Mouse (Mus musculus): ENCODE results near the gene Upf1. TPM values are rescaled to one million over a fixed set of nuclear protein-coding genes. Genes with fewer than 3 reads are reported as not detected.

Upf1 gene
- 32.8 and 38.0 TPM in 2 replicates for polyA plus RNA-seq (2016; fragmentation: Nextera tagmentation; extraction: Ambion mirVana)

- H3K36me3 ChIP-seq, result peaks cover 11% of the 10 kb centered on the region; the same call in 1 of the 2 replicates
- no peaks in the 10 kb centered on the region for H3K9me3 ChIP-seq
- H3K9ac ChIP-seq (replicated peaks), result peak within 1 kb of the TSS; percentile 96
- peak; percentile 91 for ATAC-seq (ENCODE audit: low FRiP score, low read depth)
- peak within 1 kb of the TSS; percentile 97 for H3K4me3 ChIP-seq
- H3K4me2 ChIP-seq (replicated peaks), result peak within 1 kb of the TSS; percentile 99
- 0 out of 2 replicates have a peak, but pooled peaks cover under 1% of the 10 kb centered on the region for H3K27me3 ChIP-seq
- WGBS, result under 1% methylated on average over 61 of the region's 69 CpGs
- H3K4me1 ChIP-seq, result peaks cover 45% of the 10 kb centered on the region
- H3K27ac ChIP-seq (replicated peaks), result peak within 1 kb of the TSS; percentile 84
These were observed at the start of gene Upf1 for GRCm38 (mm10) chr8:70353194-70353817. Gene Upf1 (minus strand): TSS chr8:70353278.

- no peak for ATAC-seq (ENCODE audit: low FRiP score, low read depth)
- Histone ChIP-seq H3K9ac (replicated peaks) (no peak overlapping the region), H3K27ac (replicated peaks) (no peak overlapping the region), H3K4me2 (replicated peaks) (no peak overlapping the region), H3K9me3 (no peaks in the 10 kb centered on the region), H3K27me3 (no peaks in the 10 kb centered on the region), H3K36me3 (peaks cover 9% of the 10 kb centered on the region; the same call in 1 of the 2 replicates), H3K4me1 (no peaks in the 10 kb centered on the region), H3K4me3 (no peak overlapping the region)
- WGBS, result 92% methylated on average over 16 of the region's 16 CpGs
These were observed 44.8 kb upstream of the Upf1 start for GRCm38 (mm10) chr8:70397611-70398563.

- peaks cover 19% of the 10 kb centered on the region for H3K36me3 ChIP-seq
- H3K27ac ChIP-seq (replicated peaks), result no peak overlapping the region
- ATAC-seq (ENCODE audit: low FRiP score, low read depth), result no peak
- WGBS, result 85% methylated on average over 5 of the region's 5 CpGs
- H3K9me3 ChIP-seq, result no peaks in the 10 kb centered on the region
- H3K4me3 ChIP-seq, result no peak overlapping the region
- H3K4me1 ChIP-seq, result no peaks in the 10 kb centered on the region
- no peak overlapping the region for H3K4me2 ChIP-seq (replicated peaks)
- no peak overlapping the region for H3K9ac ChIP-seq (replicated peaks)
- no peaks in the 10 kb centered on the region for H3K27me3 ChIP-seq
These were observed 43.1 kb upstream of the Upf1 start for GRCm38 (mm10) chr8:70396184-70396583.

- Histone ChIP-seq H3K9me3 (no peaks in the 10 kb centered on the region), H3K4me2 (replicated peaks) (no peak overlapping the region), H3K9ac (replicated peaks) (no peak overlapping the region), H3K27ac (replicated peaks) (0 out of 2 replicates have a peak overlapping the region, but pooled peaks have one; percentile 8), H3K4me3 (no peak overlapping the region), H3K27me3 (no peaks in the 10 kb centered on the region), H3K4me1 (no peaks in the 10 kb centered on the region), H3K36me3 (peaks cover 23% of the 10 kb centered on the region)
- ATAC-seq (ENCODE audit: low FRiP score, low read depth), result no peak
- WGBS, result 84% methylated on average over 5 of the region's 5 CpGs
These were observed 42.6 kb upstream of the Upf1 start for GRCm38 (mm10) chr8:70395649-70396048.

GRCm38 (mm10) chr8:70394269-70394998 is 41.4 kb upstream of the Upf1 start:
- Histone ChIP-seq H3K4me3 (no peak overlapping the region), H3K4me2 (replicated peaks) (no peak overlapping the region), H3K9ac (replicated peaks) (no peak overlapping the region), H3K4me1 (no peaks in the 10 kb centered on the region), H3K9me3 (no peaks in the 10 kb centered on the region), H3K36me3 (peaks cover 20% of the 10 kb centered on the region; the same call in 1 of the 2 replicates), H3K27me3 (no peaks in the 10 kb centered on the region), H3K27ac (replicated peaks) (no peak overlapping the region)
- no peak for ATAC-seq (ENCODE audit: low FRiP score, low read depth)
- 82% methylated on average over 8 of the region's 8 CpGs for whole genome bisulfite sequencing

GRCm38 (mm10) chr8:70393087-70393486 is 40.0 kb upstream of the Upf1 start:
- no peak overlapping the region for H3K4me3 ChIP-seq
- H3K27ac ChIP-seq (replicated peaks), result no peak overlapping the region
- ATAC-seq (ENCODE audit: low FRiP score, low read depth), result no peak
- H3K36me3 ChIP-seq, result peaks cover 24% of the 10 kb centered on the region; the same call in 1 of the 2 replicates
- WGBS, result 83% methylated on average over 5 of the region's 5 CpGs
- H3K27me3 ChIP-seq, result no peaks in the 10 kb centered on the region
- no peaks in the 10 kb centered on the region for H3K9me3 ChIP-seq
- no peak overlapping the region for H3K4me2 ChIP-seq (replicated peaks)
- no peak overlapping the region for H3K9ac ChIP-seq (replicated peaks)
- no peaks in the 10 kb centered on the region for H3K4me1 ChIP-seq

- 87% methylated on average over 2 of the region's 2 CpGs for WGBS
- no peak overlapping the region for H3K4me2 ChIP-seq (replicated peaks)
- H3K9me3 ChIP-seq, result no peaks in the 10 kb centered on the region
- no peak overlapping the region for H3K9ac ChIP-seq (replicated peaks)
- no peak overlapping the region for H3K27ac ChIP-seq (replicated peaks)
- H3K4me3 ChIP-seq, result no peak overlapping the region
- H3K27me3 ChIP-seq, result no peaks in the 10 kb centered on the region
- peaks cover 57% of the 10 kb centered on the region for H3K36me3 ChIP-seq
- H3K4me1 ChIP-seq, result no peaks in the 10 kb centered on the region
- no peak for ATAC-seq (ENCODE audit: low FRiP score, low read depth)
These were observed 36.6 kb upstream of the Upf1 start for GRCm38 (mm10) chr8:70389678-70390077.

- H3K9ac ChIP-seq (replicated peaks), result no peak overlapping the region
- ATAC-seq (ENCODE audit: low FRiP score, low read depth), result peak; percentile 59; the same call in 1 of the 2 replicates
- no peak overlapping the region for H3K4me3 ChIP-seq
- peaks cover 34% of the 10 kb centered on the region for H3K27me3 ChIP-seq
- H3K4me1 ChIP-seq, result no peaks in the 10 kb centered on the region
- H3K27ac ChIP-seq (replicated peaks), result no peak overlapping the region
- H3K36me3 ChIP-seq, result peaks cover 39% of the 10 kb centered on the region
- WGBS, result 58% methylated on average over 3 of the region's 3 CpGs
- no peaks in the 10 kb centered on the region for H3K9me3 ChIP-seq
- H3K4me2 ChIP-seq (replicated peaks), result no peak overlapping the region
These were observed 30.2 kb upstream of the Upf1 start for GRCm38 (mm10) chr8:70383287-70383686.

- no peaks in the 10 kb centered on the region for H3K9me3 ChIP-seq
- H3K27ac ChIP-seq (replicated peaks), result no peak overlapping the region
- no peak overlapping the region for H3K4me2 ChIP-seq (replicated peaks)
- no peak overlapping the region for H3K4me3 ChIP-seq
- no peak overlapping the region for H3K9ac ChIP-seq (replicated peaks)
- peaks cover 67% of the 10 kb centered on the region for H3K27me3 ChIP-seq
- peaks cover 8% of the 10 kb centered on the region for H3K36me3 ChIP-seq
- no peak for ATAC-seq (ENCODE audit: low FRiP score, low read depth)
- no peaks in the 10 kb centered on the region for H3K4me1 ChIP-seq
- 90% methylated on average over 12 of the region's 12 CpGs for WGBS
These were observed 27.0 kb upstream of the Upf1 start for GRCm38 (mm10) chr8:70380069-70380468.

- peaks cover 97% of the 10 kb centered on the region for H3K27me3 ChIP-seq
- H3K9me3 ChIP-seq, result no peaks in the 10 kb centered on the region
- H3K9ac ChIP-seq (replicated peaks), result no peak overlapping the region
- ATAC-seq (ENCODE audit: low FRiP score, low read depth), result no peak
- 12% methylated on average over 15 of the region's 15 CpGs for WGBS
- no peak overlapping the region for H3K27ac ChIP-seq (replicated peaks)
- no peak overlapping the region for H3K4me2 ChIP-seq (replicated peaks)
- peaks cover 17% of the 10 kb centered on the region for H3K4me1 ChIP-seq
- no peaks in the 10 kb centered on the region for H3K36me3 ChIP-seq
- no peak overlapping the region for H3K4me3 ChIP-seq
These were observed 24.0 kb upstream of the Upf1 start for GRCm38 (mm10) chr8:70377049-70377448.

GRCm38 (mm10) chr8:70376275-70376741 is 23.2 kb upstream of the Upf1 start:
- H3K4me2 ChIP-seq (replicated peaks), result no peak overlapping the region

More at GRCm38 (mm10) chr8:70376275-70376741, 23.2 kb upstream of the Upf1 start:
- H3K4me1 ChIP-seq, result peaks cover 17% of the 10 kb centered on the region
- no peak overlapping the region for H3K27ac ChIP-seq (replicated peaks)
- H3K36me3 ChIP-seq, result no peaks in the 10 kb centered on the region
- peak overlapping the region; percentile 4; the same call in 1 of the 2 replicates for H3K4me3 ChIP-seq
- no peaks in the 10 kb centered on the region for H3K9me3 ChIP-seq
- 8% methylated on average over 37 of the region's 37 CpGs for WGBS
- no peak overlapping the region for H3K9ac ChIP-seq (replicated peaks)
- ATAC-seq (ENCODE audit: low FRiP score, low read depth), result no peak
- H3K27me3 ChIP-seq, result peaks cover 97% of the 10 kb centered on the region

All from midbrain, embryonic 12.5 days (tissue).